Mouse (Mus musculus): Measurements from ENCODE around the gene Sspo. TPM values are rescaled to one million over a fixed set of nuclear protein-coding genes. Genes with fewer than 3 reads are reported as not detected.

Gene Sspo
- total RNA-seq, 2 experiments from 2014 or later, result 0.16 to 1.1 TPM

DNA sequence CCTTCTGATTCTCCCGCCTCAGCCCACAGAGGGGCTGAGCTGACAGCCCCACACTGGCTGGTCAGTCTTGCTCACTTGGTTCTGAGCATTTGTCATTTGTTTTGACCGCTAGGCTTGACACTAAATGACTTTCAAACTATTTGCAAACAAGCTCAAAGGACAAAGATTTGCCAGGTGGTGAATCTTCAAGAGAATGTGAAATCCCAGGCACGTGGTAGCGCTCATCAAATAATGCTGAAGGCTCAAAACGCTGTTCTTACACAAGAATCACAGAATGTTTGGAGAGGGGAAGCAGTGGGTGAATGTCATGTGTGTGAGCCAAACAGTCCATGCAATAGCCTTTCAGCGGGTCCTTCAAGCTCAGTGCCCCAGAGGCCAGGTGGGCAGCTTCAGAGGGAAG, 13.4 kb upstream of the Sspo start:
- no peak for DNase-seq
- intact Hi-C loops (cut with DNase I; ENCODE audit: low total_unique reads), result no loop called here

GRCm38 (mm10) chr6:48435111-48435510, 12.9 kb upstream of the Sspo start:
- intact Hi-C loops (cut with DNase I; ENCODE audit: low total_unique reads), result no loop called here
- DNase-seq, result no peak

- no peak for DNase-seq
- intact Hi-C loops (cut with DNase I; ENCODE audit: low total_unique reads), result no loop called here
These were observed 12.2 kb upstream of the Sspo start for GRCm38 (mm10) chr6:48435706-48436349.

DNA sequence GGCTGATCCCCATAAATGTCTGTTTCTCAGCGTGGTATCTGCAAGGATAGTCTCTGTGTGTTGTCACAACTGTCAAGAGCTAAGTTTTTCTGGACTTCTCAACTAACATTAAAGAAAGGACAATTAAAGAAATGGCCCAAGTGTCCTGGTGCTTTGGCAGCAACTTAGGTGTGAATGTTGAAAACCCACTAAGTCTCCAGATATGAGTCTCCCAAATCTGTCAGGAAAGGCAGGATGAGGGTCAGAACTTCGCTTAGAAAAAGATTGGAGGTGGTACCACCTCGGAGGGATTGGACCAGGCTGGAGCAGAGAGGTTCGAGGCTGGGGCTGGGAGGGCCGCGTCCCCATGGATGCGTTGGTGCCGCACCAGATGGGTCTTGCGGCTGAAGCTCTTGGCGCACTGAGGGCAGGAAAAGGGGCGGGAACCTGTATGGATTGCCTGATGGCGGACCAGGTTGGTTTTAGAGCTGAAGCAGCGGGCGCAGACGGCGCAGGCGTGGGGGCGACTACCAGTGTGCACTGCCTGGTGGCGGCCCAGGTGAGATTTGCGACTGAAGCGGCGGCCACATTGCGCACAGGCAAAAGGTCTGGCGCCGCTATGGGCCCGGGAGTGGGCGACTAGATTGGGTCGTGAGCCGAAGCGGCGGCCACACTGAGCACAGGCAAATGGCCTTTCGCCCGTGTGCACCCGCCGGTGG, 10.2 kb upstream of the Sspo start:
- DNase-seq, result no peak
- intact Hi-C loops (cut with DNase I; ENCODE audit: low total_unique reads), result no loop called here

DNA sequence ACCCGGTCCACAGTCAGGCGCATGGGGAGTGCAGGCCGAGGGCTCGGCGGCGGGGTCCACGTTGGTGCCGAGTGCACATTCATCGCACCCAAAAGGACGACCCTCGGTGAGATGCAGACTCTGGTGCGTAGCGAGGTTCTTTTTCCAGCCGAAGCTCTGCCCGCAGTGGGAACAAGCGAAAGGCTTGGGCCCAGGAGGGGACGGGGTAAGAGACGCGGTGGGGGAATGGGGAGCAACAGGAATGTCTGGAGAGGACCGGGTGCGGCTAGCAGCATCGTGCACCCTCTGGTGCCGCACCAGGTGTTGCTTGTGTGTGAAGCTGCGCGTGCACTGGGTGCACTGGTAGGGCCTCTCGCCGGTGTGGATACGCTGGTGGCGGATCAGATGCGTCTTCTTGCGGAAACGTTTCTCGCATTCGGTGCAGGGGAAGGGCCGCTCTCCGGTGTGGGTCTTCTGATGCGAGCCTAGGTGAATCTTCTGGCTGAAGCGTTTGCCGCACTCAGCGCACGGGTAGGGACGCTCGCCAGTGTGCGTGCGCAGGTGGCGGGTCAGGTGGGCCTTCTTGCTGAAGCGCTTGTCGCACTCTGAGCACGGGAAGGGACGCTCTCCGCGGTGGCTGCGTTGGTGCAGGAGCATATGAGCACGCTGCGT, 9.4 kb upstream of the Sspo start:
- no peak for DNase-seq
- intact Hi-C loops (cut with DNase I; ENCODE audit: low total_unique reads), result no loop called here

GRCm38 (mm10) chr6:48439654-48440053, 8.4 kb upstream of the Sspo start:
- DNase-seq, result no peak
- intact Hi-C loops (cut with DNase I; ENCODE audit: low total_unique reads), result no loop called here

DNA sequence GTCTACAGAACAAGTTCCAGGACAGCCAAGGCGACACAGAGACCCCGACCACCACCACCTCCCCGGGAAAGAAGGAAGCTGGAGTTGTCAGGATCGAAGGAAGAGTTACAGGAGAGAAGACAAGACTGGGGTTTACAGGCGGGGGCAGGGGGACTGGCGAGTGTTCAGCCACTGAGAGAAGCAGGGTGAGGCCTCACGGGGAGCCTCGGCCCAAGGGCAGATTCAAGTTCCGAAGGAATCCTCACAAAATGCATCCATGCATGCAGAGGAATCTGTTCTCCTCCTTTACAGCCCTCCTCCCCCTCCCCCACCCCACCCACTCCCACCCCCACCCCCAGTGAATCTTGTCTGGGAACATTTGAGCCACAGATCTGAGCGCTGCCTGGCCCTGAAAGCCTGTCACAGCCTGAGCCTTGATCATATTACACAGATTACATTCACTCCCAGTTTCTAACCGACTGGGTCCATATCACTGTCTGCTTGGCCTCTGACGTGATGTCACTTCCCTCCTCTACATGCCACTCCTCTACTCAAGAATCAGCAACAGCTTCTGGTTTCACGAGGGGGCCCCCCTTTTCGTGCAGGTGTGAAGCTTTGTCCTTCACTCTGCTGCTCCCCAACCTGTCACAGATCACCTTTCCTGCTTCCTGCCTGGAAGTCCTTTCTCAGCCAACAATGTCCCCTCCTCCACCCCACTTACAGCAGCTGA, 7.6 kb upstream of the Sspo start:
- intact Hi-C loops (cut with DNase I; ENCODE audit: low total_unique reads), result no loop called here
- DNase-seq, result no peak

- peak; percentile 95 for DNase-seq
- intact Hi-C loops (cut with DNase I; ENCODE audit: low total_unique reads), result no loop called here
These were observed 4.3 kb upstream of the Sspo start for GRCm38 (mm10) chr6:48443592-48444309.

DNA sequence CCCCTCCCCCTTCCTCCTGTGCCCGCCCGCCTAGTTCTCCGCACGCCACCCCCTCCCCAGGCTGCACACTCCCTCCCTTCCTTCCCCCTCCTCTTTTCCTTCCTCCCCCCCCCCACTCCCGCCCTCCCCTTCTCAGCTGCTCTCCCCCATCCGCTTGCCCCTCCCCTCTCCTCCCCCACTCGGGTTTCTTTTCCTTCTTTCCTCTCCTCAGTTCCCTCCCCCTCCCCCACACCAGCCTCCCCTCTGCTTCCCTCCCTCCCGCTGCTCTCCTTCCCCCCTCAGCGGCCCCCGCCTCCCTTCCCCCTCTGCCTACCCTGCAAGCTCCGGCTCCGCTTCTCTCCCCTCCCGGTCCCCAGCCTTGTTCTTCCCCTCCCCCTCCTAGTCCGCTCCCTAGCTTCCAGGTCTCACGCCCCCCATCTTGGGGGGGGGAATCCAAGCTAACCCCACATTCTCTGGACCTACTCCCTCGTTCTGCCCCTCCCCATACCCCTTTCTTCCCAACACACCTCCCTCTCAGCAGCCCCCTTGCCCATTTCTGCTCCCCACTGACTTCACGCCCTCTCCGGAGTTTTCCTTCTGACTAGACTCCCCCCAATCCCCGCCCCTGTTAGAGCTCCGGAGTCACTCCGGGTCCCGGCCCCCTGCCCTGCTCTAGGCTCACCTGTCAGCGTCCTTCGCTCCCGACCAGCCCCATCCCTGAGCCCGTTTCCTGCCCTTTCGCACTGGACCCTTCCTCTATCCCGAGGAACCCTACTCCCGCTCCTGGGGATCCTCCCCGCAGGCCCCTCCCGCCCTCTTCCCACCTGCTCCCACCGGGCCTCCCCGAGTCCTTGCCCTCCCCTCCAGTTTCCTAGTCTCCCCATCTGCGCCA, 3.5 kb upstream of the Sspo start:
- peak; percentile 80 for DNase-seq

DNA sequence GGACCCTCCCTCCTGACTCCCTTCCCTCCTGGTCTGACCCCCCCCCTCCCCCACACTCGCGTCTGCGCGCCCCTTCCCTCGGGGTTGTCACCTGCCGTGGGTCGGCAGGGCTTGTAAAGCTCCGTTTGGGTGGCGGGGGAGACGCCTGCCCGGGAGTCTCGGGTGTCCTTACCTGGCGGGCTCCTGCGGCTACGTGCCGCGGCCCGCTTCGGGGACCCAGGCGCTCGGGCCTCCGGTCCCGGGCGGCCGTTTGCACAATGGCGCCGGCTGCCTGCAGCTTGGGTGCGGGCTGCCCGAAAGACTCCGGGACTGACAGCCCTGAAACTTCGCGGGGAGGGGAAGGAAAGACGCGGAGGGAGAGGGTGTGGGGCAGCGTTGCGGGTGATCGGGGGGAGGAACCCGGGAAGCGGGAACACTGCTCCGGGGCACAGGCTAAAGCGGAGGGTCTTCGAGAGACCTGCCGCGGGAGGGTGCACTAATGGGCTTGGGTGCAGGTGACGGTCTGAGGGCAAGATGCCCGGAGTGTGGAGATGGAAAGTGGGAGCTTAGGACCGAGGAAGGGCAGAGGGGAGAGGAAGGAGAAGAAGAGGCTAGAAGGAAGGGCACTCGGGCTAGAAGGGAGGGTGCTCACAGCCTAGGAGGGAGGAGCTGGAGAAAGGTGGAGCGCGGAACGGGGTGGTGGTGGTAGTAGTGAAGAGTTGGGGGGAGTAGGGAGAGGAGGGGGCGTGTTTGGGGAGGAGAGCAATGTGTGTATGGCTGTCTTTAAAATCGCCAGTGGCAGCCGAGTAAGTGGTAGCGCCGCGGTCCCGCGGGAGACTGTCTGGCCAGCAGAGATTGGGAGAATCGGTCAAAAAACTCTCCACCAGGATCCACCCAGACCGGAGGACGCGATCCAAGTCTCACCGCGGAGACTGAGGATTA, 2.6 kb upstream of the Sspo start, which contains the start of gene Zfp467:
TSS of gene Zfp467 (minus strand) at position 645 of the 921 bp plus-strand sequence.
- peak; percentile 43 for DNase-seq
- intact Hi-C loops (cut with DNase I; ENCODE audit: low total_unique reads), result no loop called here

More for the DNA sequence above, 3.5 kb upstream of the Sspo start:
- intact Hi-C loops (cut with DNase I; ENCODE audit: low total_unique reads), result no loop called here

DNA sequence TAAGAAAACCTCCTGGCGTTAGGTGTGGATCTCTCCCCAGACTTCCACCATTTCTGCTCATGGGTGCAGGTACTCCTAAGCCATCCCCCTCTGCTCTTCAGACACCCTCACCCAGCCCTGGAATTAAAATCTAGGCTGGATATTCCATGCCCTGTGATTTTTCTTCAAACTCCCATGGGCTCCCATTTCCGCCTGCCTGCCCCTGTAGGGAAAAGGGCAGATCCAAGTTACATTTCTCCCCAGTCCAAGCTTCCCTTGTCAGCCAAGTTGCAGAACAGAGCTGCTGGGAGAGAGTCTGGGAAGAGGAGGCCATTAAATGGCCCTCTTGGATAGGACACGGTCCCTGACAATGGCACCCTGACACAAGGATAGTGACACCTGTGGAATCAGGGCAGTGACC, 1.8 kb upstream of the Sspo start:
- intact Hi-C loops (cut with DNase I; ENCODE audit: low total_unique reads), result no loop called here
- no peak for DNase-seq

GRCm38 (mm10) chr6:48446896-48447295, 1.1 kb upstream of the Sspo start:
- intact Hi-C loops (cut with DNase I; ENCODE audit: low total_unique reads), result no loop called here
- DNase-seq, result no peak

- no peak for DNase-seq
These were observed 498 bp downstream of the Sspo start for GRCm38 (mm10) chr6:48448527-48448926.

DNA sequence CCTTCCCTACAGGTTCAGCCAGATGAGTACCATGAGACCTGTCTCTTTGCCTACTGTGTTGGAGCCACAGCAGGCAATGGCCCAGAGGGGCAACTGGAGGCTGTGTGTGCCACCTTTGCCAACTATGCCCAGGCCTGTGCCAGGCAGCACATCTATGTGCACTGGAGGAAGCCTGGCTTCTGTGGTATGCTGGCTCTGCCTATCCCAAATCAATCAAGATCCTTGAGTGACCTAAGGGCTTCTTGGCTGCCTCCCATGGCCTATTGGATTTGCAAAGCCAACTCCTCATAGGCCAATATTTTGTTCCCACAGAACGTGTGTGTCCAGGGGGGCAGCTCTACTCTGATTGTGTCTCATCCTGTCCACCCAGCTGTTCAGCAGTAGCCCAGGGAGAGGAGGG, 4.1 kb downstream of the Sspo start:
- intact Hi-C loops (cut with DNase I; ENCODE audit: low total_unique reads), result no loop called here
- no peak for DNase-seq

More at GRCm38 (mm10) chr6:48448527-48448926, 498 bp downstream of the Sspo start:
- intact Hi-C loops (cut with DNase I; ENCODE audit: low total_unique reads), result no loop called here

- DNase-seq, result no peak
- intact Hi-C loops (cut with DNase I; ENCODE audit: low total_unique reads), result no loop called here
These were observed 4.7 kb downstream of the Sspo start for GRCm38 (mm10) chr6:48452771-48453170.

DNA sequence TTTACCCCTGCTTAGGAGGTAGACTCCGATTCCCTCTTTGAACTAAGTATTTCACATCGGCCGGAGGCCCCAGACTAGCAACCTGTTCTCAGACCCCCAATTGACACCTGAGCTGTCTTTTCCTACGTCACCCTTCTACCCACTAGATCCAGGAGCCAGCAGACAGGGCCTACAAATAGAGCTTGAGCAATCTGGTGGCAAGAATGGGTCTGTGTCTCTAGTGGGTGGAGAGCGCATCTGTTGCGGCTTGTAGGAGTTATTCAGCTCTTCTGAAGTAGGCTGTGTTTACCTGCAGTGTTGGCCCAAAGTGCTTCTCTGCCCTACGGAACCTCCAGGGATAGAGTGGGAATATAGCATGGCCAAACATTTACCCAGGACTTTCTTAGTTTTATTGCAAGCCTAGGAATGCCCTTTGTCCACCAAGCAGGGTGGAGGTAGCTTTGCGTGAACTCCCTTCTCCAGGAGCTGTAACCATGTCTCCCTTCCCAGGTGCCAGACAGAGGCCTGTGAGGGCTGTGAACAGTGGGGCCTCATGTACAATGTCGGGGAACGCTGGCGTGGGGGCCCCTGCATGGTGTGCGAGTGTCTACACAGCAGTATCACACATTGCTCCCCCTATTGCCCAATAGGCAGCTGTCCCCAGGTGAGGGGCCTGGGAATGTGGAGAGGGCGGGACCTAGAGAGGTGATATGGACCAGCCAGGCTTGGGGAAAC, 17.1 kb downstream of the Sspo start:
- no peak for DNase-seq
- intact Hi-C loops (cut with DNase I; ENCODE audit: low total_unique reads), result no loop called here

DNA sequence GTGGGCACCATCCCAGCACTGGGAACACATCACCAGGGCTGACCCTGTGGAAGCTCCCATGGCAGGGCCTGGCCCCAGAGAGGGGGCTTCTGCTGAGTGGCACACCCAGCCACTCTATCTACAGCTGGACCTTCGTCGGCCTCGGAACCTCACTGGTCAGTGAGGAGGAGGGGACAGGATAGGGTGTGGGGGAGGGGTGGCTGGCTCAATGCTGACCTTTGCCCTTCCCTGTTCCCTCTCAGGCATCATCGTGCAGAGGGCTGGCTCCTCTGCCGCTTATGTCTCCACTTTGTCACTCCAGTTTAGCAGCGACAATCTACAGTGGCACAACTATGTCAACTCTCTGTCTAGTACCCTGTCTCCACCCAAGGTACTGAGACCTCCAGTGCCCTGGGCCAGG, 18.7 kb downstream of the Sspo start:
- intact Hi-C loops (cut with DNase I; ENCODE audit: low total_unique reads), result no loop called here
- no peak for DNase-seq

Measured in gastrocnemius, postnatal 14 days (tissue).